Mouse (Mus musculus) hindbrain, embryonic 13.5 days (tissue): ENCODE results near the gene Auts2. TPM values are rescaled to one million over a fixed set of nuclear protein-coding genes. Genes with fewer than 3 reads are reported as not detected.
A peak's percentile ranks its signal among the peaks of the same experiment; 100 is the strongest.

Experiments
- ATAC-seq: fragments of 200-750 bp; cut with Nextera tagmentation; 2 replicates; pipeline ENCODE4 v1.8.0; 2017; ENCODE audit warnings: moderate TSS enrichment; ENCODE audit not compliant: low FRiP score
- H3K27ac ChIP-seq: fragments of 300-500 bp; sonication (generic); 2 replicates; pipeline ENCODE4 v1.5.1; 2015; ENCODE audit warnings: inconsistent platforms, mild to moderate bottlenecking, moderate library complexity
- H3K27me3 ChIP-seq: fragments of 300-500 bp; sonication (generic); 2 replicates; pipeline ENCODE4 v1.6.1; 2015; ENCODE audit warnings: mild to moderate bottlenecking, inconsistent platforms
- H3K36me3 ChIP-seq: fragments of 300-500 bp; sonication (generic); 2 replicates; pipeline ENCODE4 v1.6.1; 2015; ENCODE audit warnings: mild to moderate bottlenecking, inconsistent platforms
- H3K4me1 ChIP-seq: fragments of 300-500 bp; sonication (generic); replicated peaks from 2 replicates; pipeline ENCODE4 v1.6.1; 2015; ENCODE audit warnings: inconsistent platforms
- H3K4me2 ChIP-seq: fragments of 300-500 bp; sonication (generic); 2 replicates; pipeline ENCODE4 v1.6.1; 2015; ENCODE audit warnings: inconsistent platforms, mild to moderate bottlenecking, moderate library complexity
- H3K4me3 ChIP-seq: fragments of 300-500 bp; sonication (generic); 2 replicates; pipeline ENCODE4 v1.5.1; 2015; ENCODE audit warnings: mild to moderate bottlenecking, inconsistent platforms
- H3K9ac ChIP-seq: fragments of 300-500 bp; sonication (generic); 2 replicates; pipeline ENCODE4 v1.6.1; 2015; ENCODE audit warnings: mild to moderate bottlenecking, inconsistent platforms
- H3K9me3 ChIP-seq: fragments of 300-500 bp; sonication (generic); 2 replicates; pipeline ENCODE4 v1.6.1; 2016; ENCODE audit warnings: inconsistent platforms
- WGBS: fragments of 180-500 bp; shearing (Covaris S2); methylation state at CpG from one replicate; pipeline ENCODE4 v1.1.7; 2015; 5-methylcytosine and 5-hydroxymethylcytosine counted together
- polyA plus RNA-seq: library from polyadenylated mRNA; unstranded; fragments of >200 nt; fragmentation: Nextera tagmentation; extraction: Ambion mirVana; gene quantifications from 2 replicates; pipeline ENCODE4 v1.2.1, GENCODE M21; 2015

The Auts2 gene
- polyA plus RNA-seq, 1 experiment from 2014 or later = 89.9 TPM

DNA sequence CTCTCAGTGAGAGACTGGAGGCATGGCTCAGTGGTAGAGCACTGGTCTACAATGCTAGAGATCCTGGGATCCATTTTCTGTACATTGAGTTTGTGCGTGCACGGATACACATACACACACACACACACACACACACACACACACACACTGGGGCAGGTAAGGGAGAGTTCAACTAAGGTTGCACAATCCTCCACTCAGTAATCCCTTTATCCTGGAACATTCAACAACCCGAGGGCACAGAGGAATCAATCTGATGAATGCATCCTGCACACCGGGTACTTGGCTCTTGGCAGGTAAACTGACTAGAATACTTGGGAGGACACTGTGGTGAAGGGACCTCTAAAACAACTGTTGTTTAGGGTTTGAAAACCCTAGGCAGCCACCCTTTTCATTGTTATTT lies 1033.8 kb downstream of the Auts2 start:
- H3K4me3 ChIP-seq = no peak overlapping the region
- no peak for ATAC-seq
- no peaks in the 10 kb centered on the region; the same call in 1 of the 2 replicates for H3K36me3 ChIP-seq
- 95% methylated on average over 4 of the region's 4 CpGs for WGBS
- H3K4me2 ChIP-seq = no peak overlapping the region
- H3K9me3 ChIP-seq = no peaks in the 10 kb centered on the region
- no peak overlapping the region for H3K9ac ChIP-seq
- no peaks in the 10 kb centered on the region for H3K27me3 ChIP-seq
- no peak overlapping the region for H3K27ac ChIP-seq
- peaks cover 28% of the 10 kb centered on the region for H3K4me1 ChIP-seq

DNA sequence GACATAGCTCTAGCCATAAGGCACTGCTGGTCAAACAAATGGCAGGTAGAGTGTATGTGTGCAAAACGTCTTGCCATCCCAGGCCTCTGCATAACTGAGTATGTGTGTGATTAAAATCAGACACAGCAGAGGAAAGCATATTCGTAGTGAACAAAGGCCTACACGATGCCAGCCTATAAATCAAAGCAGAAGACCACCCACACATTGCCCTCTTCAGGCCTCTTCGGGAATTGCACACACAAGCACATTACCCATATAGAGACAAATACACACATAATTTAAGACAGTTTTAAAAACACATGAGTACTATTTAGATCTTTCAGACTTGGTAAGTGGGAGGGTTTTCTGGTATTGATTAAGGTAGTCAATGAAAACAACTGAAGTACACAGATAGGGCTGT lies 1044.3 kb downstream of the Auts2 start:
- H3K4me2 ChIP-seq = no peak overlapping the region
- WGBS = 91% methylated on average over 4 of the region's 4 CpGs

DNA sequence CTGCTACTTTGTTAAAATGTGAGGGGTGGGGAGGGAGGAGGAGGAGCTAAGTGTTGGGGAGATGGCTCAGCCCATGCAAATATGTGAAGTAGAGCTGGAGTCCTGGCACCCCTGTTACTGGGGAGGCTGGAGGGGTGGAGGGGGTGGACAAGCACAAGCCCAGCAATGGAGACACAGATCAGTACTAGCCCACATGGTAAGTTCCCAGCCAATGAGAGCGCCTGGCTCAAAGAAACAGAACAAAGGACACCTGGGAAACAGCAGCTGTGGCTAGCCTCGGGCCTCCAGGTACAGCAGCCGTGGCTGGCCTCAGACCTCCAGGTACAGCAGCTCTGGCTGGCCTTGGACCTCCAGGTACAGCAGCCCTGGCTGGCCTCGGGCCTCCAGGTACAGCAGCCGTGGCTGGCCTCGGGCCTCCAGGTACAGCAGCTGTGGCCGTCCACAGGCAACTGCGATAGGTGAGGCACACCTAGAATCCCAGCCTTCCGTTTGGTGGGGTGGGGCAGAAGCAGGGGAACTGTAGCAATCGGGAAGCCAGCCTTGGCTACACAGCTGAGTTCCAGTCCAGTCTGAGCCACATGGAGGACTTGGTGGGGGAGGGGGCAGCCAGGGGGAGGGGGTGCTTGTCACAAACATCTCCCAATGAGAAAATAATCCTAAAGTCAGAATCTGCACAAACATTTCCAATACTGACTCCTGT lies 1046.5 kb downstream of the Auts2 start:
- Histone ChIP-seq H3K27ac (peak overlapping the region; percentile 48; the same call in 1 of the 2 replicates), H3K36me3 (no peaks in the 10 kb centered on the region; the same call in none of the 2 replicates), H3K4me1 (peaks cover 36% of the 10 kb centered on the region), H3K27me3 (no peaks in the 10 kb centered on the region), H3K9ac (no peak overlapping the region), H3K9me3 (no peaks in the 10 kb centered on the region), H3K4me2 (no peak overlapping the region), H3K4me3 (no peak overlapping the region)
- ATAC-seq = 0 out of 2 replicates have a peak, but pooled peaks have one; percentile 26
- 96% methylated on average over 10 of the region's 10 CpGs for WGBS

More for the DNA sequence above, 1044.3 kb downstream of the Auts2 start:
- no peak overlapping the region for H3K27ac ChIP-seq
- H3K36me3 ChIP-seq = no peaks in the 10 kb centered on the region; the same call in none of the 2 replicates
- H3K9me3 ChIP-seq = no peaks in the 10 kb centered on the region
- H3K27me3 ChIP-seq = no peaks in the 10 kb centered on the region
- no peak overlapping the region for H3K9ac ChIP-seq
- H3K4me1 ChIP-seq = peaks cover 19% of the 10 kb centered on the region
- H3K4me3 ChIP-seq = no peak overlapping the region
- ATAC-seq = no peak

DNA sequence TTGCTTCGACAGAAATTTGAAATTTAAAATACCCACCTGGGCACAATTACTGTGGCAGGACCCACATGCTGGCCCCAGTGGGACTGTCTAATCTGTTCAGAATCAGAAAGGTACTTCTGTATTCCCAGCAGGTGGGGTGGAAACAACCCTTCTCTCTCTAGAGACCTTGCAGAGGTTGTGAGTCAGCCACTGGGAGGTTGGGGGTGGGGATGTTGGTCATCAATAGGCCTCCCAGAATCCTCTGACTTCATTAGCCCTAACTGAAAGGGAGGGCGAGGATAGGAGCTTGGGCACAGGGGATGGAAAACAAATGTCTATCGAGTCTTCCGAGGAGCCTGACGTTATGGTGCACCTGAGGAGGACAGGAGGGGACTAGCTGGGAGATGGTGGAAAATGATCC lies 1048.6 kb downstream of the Auts2 start:
- H3K27me3 ChIP-seq = no peaks in the 10 kb centered on the region
- no peaks in the 10 kb centered on the region; the same call in 1 of the 2 replicates for H3K36me3 ChIP-seq
- H3K9ac ChIP-seq = no peak overlapping the region
- no peak for ATAC-seq
- H3K27ac ChIP-seq = no peak overlapping the region
- no peak overlapping the region for H3K4me2 ChIP-seq
- peaks cover 48% of the 10 kb centered on the region for H3K4me1 ChIP-seq
- H3K4me3 ChIP-seq = no peak overlapping the region
- no peaks in the 10 kb centered on the region for H3K9me3 ChIP-seq
- WGBS = 77% methylated on average over 5 of the region's 5 CpGs

DNA sequence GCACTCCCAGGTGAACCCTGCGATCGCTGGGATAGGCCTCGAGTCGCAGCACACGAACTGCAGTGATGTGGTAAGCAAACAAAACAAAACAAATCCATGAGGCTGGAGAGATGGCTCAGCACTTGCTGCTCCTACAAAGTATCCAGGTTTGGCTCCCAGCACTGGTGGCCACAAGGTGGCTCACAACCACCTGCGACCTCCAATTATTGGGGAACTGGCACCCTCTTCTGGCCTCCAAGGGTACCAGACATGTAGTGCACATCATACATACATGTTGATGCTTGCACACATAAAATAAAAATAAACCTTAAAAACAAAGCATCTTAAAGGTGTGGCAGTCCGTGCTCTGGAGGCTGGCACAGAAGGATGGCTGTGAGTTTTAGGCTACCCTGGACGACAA lies 1050.6 kb downstream of the Auts2 start:
- H3K4me2 ChIP-seq = no peak overlapping the region
- H3K36me3 ChIP-seq = no peaks in the 10 kb centered on the region; the same call in 1 of the 2 replicates
- no peak overlapping the region for H3K9ac ChIP-seq
- peaks cover 64% of the 10 kb centered on the region for H3K4me1 ChIP-seq
- no peaks in the 10 kb centered on the region for H3K27me3 ChIP-seq
- H3K9me3 ChIP-seq = no peaks in the 10 kb centered on the region
- WGBS = 78% methylated on average over 8 of the region's 8 CpGs
- no peak overlapping the region for H3K4me3 ChIP-seq
- no peak for ATAC-seq
- H3K27ac ChIP-seq = no peak overlapping the region

DNA sequence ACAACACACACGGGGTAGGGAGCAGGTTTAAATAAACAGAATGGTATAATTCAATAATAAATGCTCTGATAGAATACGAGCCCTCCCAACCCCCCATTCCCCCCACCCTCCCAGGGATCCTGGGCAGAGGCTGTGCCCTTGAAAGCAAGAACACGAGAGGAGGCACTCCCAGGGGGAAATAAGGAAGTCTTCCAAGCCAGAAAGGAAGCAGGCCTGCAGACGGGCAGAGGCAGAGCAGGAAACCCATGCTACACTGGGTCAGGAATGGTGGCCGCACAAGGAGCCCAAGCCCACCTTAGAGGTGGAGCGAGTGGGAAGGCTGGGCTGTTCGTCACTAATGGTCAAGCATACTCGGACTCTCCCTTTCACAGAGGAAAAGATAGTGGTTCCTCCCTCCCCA lies 1051.3 kb downstream of the Auts2 start:
- Histone ChIP-seq H3K27me3 (no peaks in the 10 kb centered on the region), H3K9ac (no peak overlapping the region), H3K9me3 (no peaks in the 10 kb centered on the region), H3K36me3 (no peaks in the 10 kb centered on the region; the same call in 1 of the 2 replicates), H3K4me2 (no peak overlapping the region), H3K4me3 (no peak overlapping the region), H3K27ac (0 out of 2 replicates have a peak overlapping the region, but pooled peaks have one; percentile 30), H3K4me1 (peaks cover 64% of the 10 kb centered on the region)
- 63% methylated on average over 8 of the region's 8 CpGs for WGBS
- no peak for ATAC-seq

DNA sequence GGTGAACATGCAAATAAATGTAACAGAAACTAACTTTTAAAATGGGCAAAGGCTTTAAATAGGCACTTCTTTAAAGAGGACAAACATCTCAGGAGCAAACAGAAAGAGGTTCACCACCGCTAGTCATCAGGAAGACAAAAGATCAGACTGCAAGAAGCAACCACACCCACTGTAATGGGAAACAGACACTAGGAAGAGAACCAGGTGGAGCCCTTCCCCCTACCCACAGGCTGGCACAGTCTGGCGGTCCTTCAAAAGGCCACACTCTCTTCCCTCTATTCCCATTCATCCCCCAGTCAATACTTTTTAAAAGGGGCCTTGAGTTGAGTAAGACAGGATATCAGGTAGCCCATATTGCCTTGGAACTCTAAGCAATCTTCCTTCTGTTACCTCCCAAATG lies 1052.3 kb downstream of the Auts2 start:
- 74% methylated on average over 2 of the region's 2 CpGs for WGBS

DNA sequence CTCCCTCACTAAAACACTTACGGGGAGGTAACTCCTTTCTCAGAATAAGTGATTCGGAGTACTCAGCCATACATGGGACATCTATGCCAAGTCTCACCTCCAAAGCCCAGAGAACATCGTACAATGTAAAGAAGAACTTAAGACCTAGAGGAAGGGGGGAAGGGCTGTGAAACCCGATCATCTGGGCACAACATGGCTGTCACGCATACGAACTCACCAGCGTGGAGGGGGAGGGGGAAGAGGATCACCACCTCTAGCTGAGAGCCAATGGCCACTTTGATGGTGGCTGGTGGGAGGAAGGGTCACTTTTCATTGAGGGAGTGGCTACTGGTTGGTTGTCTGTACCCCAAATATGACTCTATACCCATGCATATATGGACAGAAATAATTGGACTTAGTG lies 1053.3 kb downstream of the Auts2 start:
- Histone ChIP-seq H3K27me3 (no peaks in the 10 kb centered on the region), H3K9me3 (no peaks in the 10 kb centered on the region), H3K36me3 (no peaks in the 10 kb centered on the region; the same call in 1 of the 2 replicates), H3K4me2 (no peak overlapping the region), H3K9ac (no peak overlapping the region), H3K4me1 (peaks cover 57% of the 10 kb centered on the region), H3K27ac (no peak overlapping the region), H3K4me3 (no peak overlapping the region)
- no peak for ATAC-seq
- 88% methylated on average over 7 of the region's 7 CpGs for WGBS

More for the DNA sequence above, 1052.3 kb downstream of the Auts2 start:
- Histone ChIP-seq H3K4me2 (no peak overlapping the region), H3K36me3 (no peaks in the 10 kb centered on the region; the same call in 1 of the 2 replicates), H3K9me3 (no peaks in the 10 kb centered on the region), H3K4me1 (peaks cover 57% of the 10 kb centered on the region), H3K27ac (no peak overlapping the region), H3K4me3 (no peak overlapping the region), H3K9ac (no peak overlapping the region), H3K27me3 (no peaks in the 10 kb centered on the region)
- ATAC-seq = no peak

DNA sequence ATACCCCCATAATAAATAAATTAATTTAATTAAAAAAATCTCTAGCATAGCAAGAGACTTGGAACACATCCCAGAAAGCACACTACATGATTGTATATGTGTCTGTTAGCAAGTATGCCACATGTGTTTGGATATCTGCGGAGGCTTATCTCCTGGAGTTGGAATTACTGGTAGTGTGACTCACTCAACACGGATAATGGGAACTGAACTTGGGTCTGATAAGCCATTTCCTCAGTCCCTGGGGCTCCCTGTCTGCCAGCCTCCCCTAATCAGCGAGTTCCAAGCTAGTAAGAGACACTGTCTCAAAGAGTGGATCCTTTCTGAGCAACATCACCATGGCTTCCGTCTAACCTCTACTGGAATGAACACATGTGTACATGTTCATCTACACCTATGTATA lies 1056.6 kb downstream of the Auts2 start:
- Histone ChIP-seq H3K4me2 (no peak overlapping the region), H3K9me3 (no peaks in the 10 kb centered on the region), H3K4me3 (no peak overlapping the region), H3K4me1 (peaks cover 54% of the 10 kb centered on the region), H3K27me3 (no peaks in the 10 kb centered on the region), H3K27ac (no peak overlapping the region), H3K36me3 (no peaks in the 10 kb centered on the region), H3K9ac (no peak overlapping the region)
- 83% methylated on average over 4 of the region's 4 CpGs for WGBS
- no peak for ATAC-seq

DNA sequence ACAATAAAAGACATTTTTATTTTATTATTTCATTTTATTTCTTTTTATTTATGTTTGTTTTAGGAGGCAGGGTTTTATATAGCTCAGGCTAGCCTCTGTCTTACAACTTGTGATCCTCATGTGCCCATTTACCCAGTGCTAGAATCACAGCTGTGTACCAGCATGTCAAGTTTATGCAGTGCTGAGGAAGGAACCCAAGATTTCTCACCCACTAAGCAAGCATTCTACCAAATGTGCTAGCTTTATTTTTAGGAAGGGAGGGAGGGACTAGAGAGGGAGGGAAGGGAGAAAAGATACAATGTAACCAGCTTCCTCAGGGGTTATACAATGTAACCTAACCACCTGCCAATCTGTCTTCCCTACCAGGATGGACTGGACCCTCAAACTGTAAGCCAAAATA lies 1067.9 kb downstream of the Auts2 start:
- Histone ChIP-seq H3K27ac (no peak overlapping the region), H3K36me3 (peaks cover 67% of the 10 kb centered on the region), H3K4me1 (no peaks in the 10 kb centered on the region), H3K27me3 (no peaks in the 10 kb centered on the region), H3K4me2 (no peak overlapping the region), H3K9ac (no peak overlapping the region), H3K9me3 (no peaks in the 10 kb centered on the region), H3K4me3 (no peak overlapping the region)
- ATAC-seq = no peak

DNA sequence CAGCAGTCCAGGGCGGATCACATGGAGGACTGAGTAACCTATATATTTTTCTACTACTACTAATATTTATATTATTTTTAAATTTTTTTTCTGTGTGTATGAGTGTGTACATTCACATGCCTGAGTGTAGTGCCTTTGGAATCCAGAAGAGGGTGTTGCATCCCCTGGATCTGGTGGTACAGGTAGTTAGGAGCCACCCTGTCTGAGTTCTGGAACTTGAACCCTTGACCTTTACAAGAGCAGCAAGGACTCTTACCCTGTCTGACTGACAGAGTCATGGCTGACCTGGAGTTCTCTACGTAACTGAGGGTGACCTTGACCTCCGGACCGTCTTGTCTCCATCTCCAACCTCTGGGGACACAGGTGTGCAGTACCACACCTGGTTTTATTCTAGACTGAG lies 1074.5 kb downstream of the Auts2 start:
- H3K9me3 ChIP-seq = no peaks in the 10 kb centered on the region
- peaks cover 79% of the 10 kb centered on the region for H3K36me3 ChIP-seq
- no peak overlapping the region for H3K4me3 ChIP-seq
- H3K9ac ChIP-seq = no peak overlapping the region
- 96% methylated on average over 4 of the region's 4 CpGs for WGBS
- peak overlapping the region; percentile 36; the same call in 1 of the 2 replicates for H3K27ac ChIP-seq
- no peaks in the 10 kb centered on the region for H3K27me3 ChIP-seq
- H3K4me2 ChIP-seq = no peak overlapping the region
- peaks cover 27% of the 10 kb centered on the region for H3K4me1 ChIP-seq
- ATAC-seq = no peak

DNA sequence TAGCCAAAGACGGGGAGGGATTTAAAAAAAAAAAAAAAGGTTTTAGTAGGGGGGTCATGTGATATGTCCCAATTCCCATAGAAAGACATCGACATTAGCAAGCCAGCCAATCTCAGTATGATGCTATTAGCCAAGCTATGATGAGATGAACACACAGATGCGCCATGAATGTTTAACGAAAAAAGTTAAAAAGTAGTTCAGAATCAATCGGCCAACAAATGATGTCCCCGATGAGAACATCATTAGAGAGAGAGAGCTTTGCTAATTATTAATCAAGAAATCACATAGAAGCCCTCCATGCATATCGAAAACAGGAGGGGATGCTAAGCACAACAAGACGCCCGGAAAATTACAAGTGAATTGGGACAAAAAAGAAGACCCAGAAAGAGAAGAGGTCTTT lies 1077.0 kb downstream of the Auts2 start:
- no peak overlapping the region for H3K27ac ChIP-seq
- WGBS = 82% methylated on average over 9 of the region's 9 CpGs
- H3K9me3 ChIP-seq = no peaks in the 10 kb centered on the region
- H3K4me2 ChIP-seq = no peak overlapping the region
- peaks cover 67% of the 10 kb centered on the region for H3K36me3 ChIP-seq
- H3K4me3 ChIP-seq = no peak overlapping the region
- no peaks in the 10 kb centered on the region for H3K27me3 ChIP-seq
- no peak overlapping the region for H3K9ac ChIP-seq
- no peak for ATAC-seq
- H3K4me1 ChIP-seq = peaks cover 41% of the 10 kb centered on the region

DNA sequence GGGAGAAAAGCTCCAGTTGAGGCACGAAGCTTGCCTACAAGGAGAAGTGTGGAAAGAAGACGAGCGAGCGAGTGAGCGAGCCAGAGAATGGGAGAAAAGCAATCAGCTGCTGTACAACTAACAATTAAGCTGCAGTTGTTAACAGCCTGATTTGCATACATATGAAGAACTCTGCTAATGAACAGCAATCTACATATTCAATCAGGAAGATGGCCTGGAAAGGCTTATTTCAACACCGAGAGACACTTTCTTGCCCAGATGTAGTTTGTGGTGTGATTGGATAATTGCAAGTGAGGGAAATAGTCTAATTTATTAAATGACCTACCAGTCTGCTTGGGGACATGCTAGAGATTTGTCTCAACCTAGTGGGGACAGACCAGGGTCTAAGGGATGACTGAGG lies 1079.7 kb downstream of the Auts2 start:
- Histone ChIP-seq H3K4me2 (no peak overlapping the region), H3K27ac (peak overlapping the region; percentile 77), H3K9me3 (no peaks in the 10 kb centered on the region), H3K4me1 (peaks cover 52% of the 10 kb centered on the region), H3K4me3 (no peak overlapping the region), H3K9ac (no peak overlapping the region), H3K36me3 (peaks cover 67% of the 10 kb centered on the region), H3K27me3 (no peaks in the 10 kb centered on the region)
- peak; percentile 45 for ATAC-seq
- WGBS = 49% methylated on average over 6 of the region's 6 CpGs
